1 mouse cellular context compared by ENCODE assay signal in the genomic region with DNA sequence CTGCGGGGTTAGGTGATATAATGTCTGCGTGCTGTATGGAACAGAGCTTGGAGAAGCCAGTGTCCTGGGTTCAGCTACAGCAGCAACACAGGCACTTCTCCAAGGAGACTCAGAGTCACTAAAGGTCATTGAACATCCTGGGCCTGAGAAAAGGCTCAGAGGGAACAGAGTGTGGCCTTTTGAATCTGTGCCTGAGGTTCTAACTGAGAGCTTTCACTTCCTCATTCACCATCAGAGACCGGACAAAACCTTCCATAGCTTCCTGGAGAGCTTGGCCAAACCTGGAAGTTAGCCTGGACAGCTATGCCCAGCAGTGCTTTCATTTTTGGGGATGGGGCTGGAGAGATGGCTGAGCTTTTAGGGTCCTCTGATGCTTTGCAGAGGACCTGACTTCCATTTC.
A peak's percentile ranks its signal among the peaks of the same experiment; 100 is the strongest.
TF ChIP-seq lines count a peak whose summit lies in the region.

No protein-coding gene starts in this region.

TF ChIP-seq in CH12.LX, 34 proteins besides CTCF, POLR2A, EP300 and RAD21:
- no peak for TF ChIP-seq GABPA (IDR thresholded peaks at IDR 0.05; ENCODE audit: insufficient replicate concordance, low read depth, low read length)
- peak; percentile 64 for TF ChIP-seq ELF1 (IDR thresholded peaks at IDR 0.05; ENCODE audit: low read depth, low read length)
- TF ChIP-seq MEF2A (IDR thresholded peaks at IDR 0.05; ENCODE audit: borderline replicate concordance, low read depth, low read length): 0 out of 2 replicates have a peak, but pooled peaks have one; percentile 15
- TF ChIP-seq TCF12 (IDR thresholded peaks at IDR 0.05; ENCODE audit: low read depth, low read length): no peak
- TF ChIP-seq KAT2A (IDR thresholded peaks at IDR 0.05; ENCODE audit: insufficient replicate concordance, low read length): no peak
- no peak for TF ChIP-seq ZC3H11A (IDR thresholded peaks at IDR 0.05; ENCODE audit: low read depth, low read length)
- no peak for TF ChIP-seq USF1 (IDR thresholded peaks at IDR 0.05; ENCODE audit: low read depth, low read length)
- no peak; the same call in 1 of the 2 replicates for TF ChIP-seq RCOR1 (conservative IDR thresholded peaks at IDR 0.05; ENCODE audit: low read depth, low read length)
- TF ChIP-seq ZMIZ1 (IDR thresholded peaks at IDR 0.05; ENCODE audit: low read depth, low read length): no peak
- TF ChIP-seq PAX5 (IDR thresholded peaks at IDR 0.05; ENCODE audit: low read length): no peak
- TF ChIP-seq NRF1 (IDR thresholded peaks at IDR 0.05; ENCODE audit: low read depth, low read length): no peak
- TF ChIP-seq MAX (IDR thresholded peaks at IDR 0.05; ENCODE audit: low read length): no peak
- TF ChIP-seq BHLHE40 (IDR thresholded peaks at IDR 0.05; ENCODE audit: low read depth, low read length): no peak
- peak; percentile 97 for TF ChIP-seq IRF4 (IDR thresholded peaks at IDR 0.05; ENCODE audit: low read depth, low read length)
- no peak for TF ChIP-seq SMC3 (IDR thresholded peaks at IDR 0.05; ENCODE audit: low read depth, low read length)
- no peak for TF ChIP-seq JUND (conservative IDR thresholded peaks at IDR 0.05; ENCODE audit: low read depth, low read length)
- TF ChIP-seq ETS1 (conservative IDR thresholded peaks at IDR 0.05; ENCODE audit: low read depth, low read length): peak; percentile 16; the same call in 1 of the 2 replicates
- no peak for TF ChIP-seq USF2 (conservative IDR thresholded peaks at IDR 0.05; ENCODE audit: low read depth, low read length)
